Mouse (Mus musculus): Measurements from ENCODE around the gene Cemip.
"Not testable (repeated sequence)": the region's sequence is repeated elsewhere in the genome, so short reads cannot be mapped to it uniquely, and the experiment has no call there.

Cemip gene

DNA sequence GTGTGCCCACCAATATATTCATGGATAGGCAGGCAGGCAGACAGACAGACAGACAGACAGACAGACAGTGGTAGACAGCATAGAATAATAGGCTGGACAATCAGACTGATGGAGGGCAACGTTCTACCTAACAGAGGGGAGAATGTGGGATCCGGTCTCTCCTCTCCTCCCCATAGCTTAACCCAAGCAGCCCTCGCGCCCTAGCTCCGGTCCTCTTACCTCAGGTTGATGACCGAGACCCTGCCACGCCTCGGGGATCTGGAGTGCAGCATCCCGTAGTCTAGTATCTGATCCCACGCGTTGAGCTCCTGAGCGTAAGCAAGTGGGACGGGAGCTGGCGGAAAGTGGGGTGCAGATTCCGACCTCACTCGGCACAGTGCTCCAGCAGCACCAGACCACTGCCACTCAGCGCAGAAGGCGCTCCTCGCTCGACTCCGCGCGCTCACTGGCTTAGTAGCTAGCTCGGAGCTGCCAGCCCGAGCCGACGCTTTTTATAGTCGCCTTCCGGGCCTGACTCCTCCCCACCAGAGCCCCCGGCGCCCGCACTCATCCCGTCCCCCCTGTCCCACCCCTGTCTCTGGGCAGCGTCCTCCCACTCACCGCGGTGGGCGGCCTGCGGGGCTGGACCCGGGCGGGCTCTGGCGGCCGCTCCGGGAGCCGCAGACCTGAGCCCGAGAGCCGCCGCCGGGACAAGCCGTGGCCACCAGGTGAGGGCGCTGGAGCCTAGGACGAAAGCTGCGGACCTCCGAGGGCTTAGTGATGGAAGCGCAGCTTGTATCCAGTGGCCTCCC, at the start of gene Cemip:
Gene Cemip, minus strand, starts transcription at position 464 of the 791 bp plus-strand sequence.
- peak; percentile 88 for DNase-seq

DNA sequence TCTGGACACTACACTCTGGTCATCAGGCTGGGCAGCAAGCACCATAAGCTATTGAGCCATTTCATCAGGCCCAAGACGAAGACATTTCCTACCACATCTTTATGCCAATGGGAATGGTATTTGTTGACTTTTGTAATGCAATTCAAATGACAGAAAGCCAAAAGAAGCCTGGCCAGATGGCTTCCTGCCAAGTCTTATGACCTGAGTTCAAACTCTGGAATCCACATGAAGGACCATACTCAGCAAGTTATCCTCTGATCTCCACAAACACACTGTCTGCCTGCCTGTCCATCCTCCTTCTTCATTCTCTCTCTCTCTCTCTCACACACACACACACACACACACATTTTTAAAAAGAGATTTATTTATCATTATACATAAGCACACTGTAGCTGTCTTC, 46.4 kb upstream of the Cemip start:
- peak; percentile 85 for DNase-seq

DNA sequence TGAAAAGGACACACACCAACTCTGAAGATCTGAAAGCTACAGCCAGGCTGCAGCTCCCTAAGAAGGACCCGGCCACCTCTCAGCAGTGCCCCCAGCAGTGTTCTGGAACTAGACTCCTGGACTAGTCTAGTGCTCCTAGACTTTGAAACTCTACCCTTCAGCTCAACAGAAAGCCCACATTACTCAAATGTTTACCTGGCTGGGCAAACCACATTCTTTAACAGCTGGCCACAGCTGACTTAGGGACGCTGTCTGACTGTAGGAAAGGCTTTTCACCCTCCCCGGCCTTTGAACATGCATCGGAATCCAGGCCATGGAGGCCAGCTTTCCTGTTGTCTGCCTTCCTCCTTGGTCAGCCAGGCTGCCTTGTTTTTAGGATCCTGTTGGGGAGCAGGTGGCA, 45.4 kb upstream of the Cemip start:
- no peak for DNase-seq

- DNase-seq, result peak; percentile 80
Observed at GRCm38 (mm10) chr7:84128661-84129060, 42.4 kb upstream of the Cemip start.

GRCm38 (mm10) chr7:84125730-84126129, 39.4 kb upstream of the Cemip start:
- no peak for DNase-seq

DNA sequence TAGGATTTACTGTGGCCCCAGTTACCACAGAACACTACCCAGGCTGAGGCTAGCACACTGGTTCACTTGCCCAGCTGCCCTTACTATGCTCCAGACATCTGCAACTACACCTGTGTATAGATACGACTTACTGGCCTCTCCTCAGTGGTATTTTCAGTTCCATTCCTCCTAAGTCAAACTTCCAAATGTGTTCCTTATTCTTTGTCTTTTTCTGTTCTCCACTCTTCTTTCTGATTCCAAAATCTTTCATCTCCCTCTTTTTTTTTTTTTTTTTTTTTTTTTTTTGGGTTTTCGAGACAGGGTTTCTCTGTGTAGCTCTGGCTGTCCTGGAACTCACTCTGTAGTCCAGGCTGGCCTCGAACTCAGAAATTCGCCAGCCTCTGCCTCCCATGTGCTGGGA, 37.3 kb upstream of the Cemip start:
- DNase-seq, result not testable (repeated sequence)

- DNase-seq, result no peak
Observed at GRCm38 (mm10) chr7:84121778-84122177, 35.5 kb upstream of the Cemip start.

GRCm38 (mm10) chr7:84120142-84120760, 33.9 kb upstream of the Cemip start:
- no peak for DNase-seq

GRCm38 (mm10) chr7:84119216-84120105, 33.2 kb upstream of the Cemip start:
- no peak for DNase-seq

DNA sequence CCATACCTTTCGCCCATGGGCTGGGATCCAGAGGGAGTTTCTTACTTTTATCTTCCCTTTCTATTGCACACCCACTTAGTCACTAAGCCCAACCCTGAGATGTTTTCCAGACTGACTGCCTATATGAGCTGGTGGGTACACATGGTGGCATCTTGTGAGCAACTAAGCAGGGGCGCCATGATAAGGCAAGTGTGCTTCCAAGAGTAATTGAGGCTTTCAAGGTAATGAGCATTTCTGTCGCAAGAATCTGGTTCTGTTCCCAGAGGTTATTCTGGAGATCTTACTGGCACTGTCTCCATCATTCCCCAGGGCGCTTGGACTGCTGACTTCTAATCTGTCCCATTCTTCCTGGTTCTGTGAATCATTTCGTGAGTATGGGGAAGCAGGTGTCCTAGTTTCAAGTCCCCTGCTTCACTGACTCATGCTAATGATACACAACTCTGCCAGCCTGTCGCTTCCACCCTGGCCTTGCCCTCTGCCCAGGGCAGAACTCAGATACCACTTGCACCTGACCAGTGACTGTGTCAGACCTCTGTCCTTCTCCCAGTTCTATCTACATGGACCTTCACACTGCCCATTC, 31.3 kb upstream of the Cemip start:
- DNase-seq, result no peak

DNA sequence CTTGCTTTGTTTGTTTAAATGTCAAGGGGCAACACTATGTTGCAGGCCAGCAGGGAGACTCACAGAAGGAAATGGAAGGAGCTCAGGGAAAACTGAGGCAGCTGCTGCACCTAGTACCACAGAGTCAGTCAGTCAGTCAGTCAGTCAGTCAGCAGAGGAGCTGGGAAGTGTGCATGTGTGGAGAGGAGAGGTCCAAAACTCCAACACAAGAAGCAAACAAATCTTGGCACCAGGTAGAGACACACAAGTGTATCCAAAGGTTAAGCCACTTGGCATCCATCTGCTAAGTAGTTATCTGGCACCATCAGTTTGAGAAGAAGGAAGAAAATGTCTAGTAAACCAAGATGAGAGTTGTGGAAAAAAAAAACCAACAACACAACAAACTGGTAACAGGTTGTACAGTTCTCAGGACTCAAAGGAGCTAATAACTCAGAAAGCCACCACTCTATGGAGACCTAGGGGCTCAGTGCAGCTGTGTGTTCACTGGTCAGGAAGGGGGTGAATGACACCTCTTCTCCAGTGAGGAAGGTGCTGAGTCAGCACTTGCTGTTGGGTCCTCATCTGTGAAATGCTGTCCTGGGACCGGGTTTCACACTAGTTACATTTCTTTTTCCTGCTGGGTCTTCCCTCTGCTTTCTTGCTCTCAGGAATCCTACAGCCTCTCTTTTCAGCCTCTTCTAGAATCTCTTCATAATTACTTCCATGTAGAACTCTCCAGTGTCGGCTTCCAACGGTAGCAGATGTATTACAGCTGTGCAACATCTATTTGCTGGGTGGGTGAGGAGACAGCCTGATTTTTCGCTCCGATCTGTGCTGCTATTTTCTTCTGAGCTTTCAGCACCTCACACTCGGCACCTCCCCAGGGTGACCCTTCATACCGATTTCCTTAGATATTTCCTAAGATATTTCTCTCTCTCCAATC, 30.6 kb upstream of the Cemip start:
- no peak for DNase-seq

- DNase-seq, result peak; percentile 42
Observed at GRCm38 (mm10) chr7:84115385-84115784, 29.1 kb upstream of the Cemip start.

- DNase-seq, result no peak
Observed at GRCm38 (mm10) chr7:84114775-84115174, 28.5 kb upstream of the Cemip start.

- no peak for DNase-seq
Observed at GRCm38 (mm10) chr7:84113035-84113390, 26.7 kb upstream of the Cemip start.

GRCm38 (mm10) chr7:84112351-84113034, 26.2 kb upstream of the Cemip start:
- no peak for DNase-seq

DNA sequence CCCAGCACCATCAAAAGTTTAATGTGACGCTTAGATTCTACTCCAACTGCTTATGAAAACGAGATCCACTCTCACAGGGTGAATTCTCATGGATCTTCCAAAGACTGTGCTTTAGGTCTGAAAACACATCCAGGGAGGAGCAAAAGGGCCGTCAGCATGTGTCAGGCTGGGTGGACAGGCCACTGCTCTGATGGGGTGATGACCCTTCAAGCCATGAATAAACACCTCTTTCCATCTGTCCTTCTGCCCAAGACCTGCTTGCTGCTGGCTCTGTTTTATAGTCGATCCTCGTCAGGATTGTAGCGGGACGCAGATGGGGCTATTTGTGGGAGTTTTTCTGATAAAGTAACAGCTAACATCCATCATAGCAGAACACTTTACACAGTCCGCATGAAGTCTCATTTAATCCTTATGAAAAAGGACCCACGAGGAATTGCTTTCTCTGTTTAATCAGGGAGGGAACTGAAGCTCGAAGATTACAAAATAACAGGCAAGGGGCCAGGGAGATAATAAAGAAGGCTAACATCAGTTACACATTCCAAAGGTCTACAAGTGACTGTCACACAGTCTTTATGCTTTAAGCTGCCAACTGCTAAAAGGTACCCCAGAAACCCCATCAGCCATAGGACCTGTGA, 25.5 kb upstream of the Cemip start:
- DNase-seq, result no peak

DNA sequence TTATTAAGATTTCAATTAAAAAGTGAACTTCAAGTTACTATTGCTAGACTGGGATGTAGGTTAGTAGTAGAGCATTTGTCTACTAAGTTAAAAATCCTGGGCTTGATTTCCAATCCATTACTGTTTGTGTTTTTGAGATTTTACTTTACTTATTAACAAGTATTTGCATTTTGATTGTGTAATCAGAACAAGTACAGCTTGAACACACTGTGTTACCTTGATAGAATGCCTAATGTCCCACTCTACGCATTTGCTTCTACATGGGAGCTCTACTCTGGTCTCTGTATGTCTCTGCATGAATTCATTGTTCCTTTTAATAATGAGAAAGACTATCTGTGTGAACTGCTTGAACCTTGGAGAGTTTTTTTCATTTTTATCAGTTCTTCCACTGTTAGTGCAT, 20.6 kb upstream of the Cemip start:
- no peak for DNase-seq

DNA sequence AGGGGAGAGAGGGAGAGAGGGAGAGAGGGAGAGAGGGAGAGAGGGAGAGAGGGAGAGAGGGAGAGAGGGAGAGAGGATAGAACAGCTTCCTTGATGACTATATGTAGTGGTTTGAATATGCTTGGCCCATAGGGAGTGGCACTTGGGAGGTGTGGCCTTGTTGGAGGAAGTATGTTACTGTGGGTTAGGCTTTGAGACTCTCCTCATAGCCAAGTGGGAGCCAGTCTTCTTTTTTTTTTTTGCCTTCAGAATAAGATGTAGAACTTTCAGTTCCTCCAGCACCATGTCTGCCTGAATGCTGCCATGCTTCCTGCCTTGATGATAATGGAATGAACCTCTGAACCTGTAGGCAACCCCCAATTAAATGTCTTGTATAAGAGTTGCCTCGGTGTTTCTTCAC, 16.3 kb upstream of the Cemip start:
- no peak for DNase-seq

GRCm38 (mm10) chr7:84100672-84101071, 14.4 kb upstream of the Cemip start:
- DNase-seq, result no peak

GRCm38 (mm10) chr7:84098098-84098497, 11.8 kb upstream of the Cemip start:
- no peak for DNase-seq

- DNase-seq, result peak; percentile 49
Observed at GRCm38 (mm10) chr7:84096501-84096900, 10.2 kb upstream of the Cemip start.

All from lung, postnatal 36 days (tissue).